Mouse (Mus musculus) stomach, postnatal 0 days (tissue): ENCODE measurements around the gene Acvrl1. TPM values are rescaled to one million over a fixed set of nuclear protein-coding genes. Genes with fewer than 3 reads are reported as not detected.
A peak's percentile ranks its signal among the peaks of the same experiment; 100 is the strongest.

Experiments
- ATAC-seq: fragments of 200-750 bp; cut with Nextera tagmentation; 2 replicates; pipeline ENCODE4 v1.8.0; 2017; ENCODE audit not compliant: low FRiP score, low TSS enrichment
- DNase-seq: peaks from one replicate; pipeline ENCODE4 v3.0.0-alpha.2; 2016; ENCODE audit warnings: low spot score
- H3K27ac ChIP-seq: fragments of 300-500 bp; sonication (generic); replicated peaks from 2 replicates; pipeline ENCODE4 v1.5.1; 2014; ENCODE audit warnings: mild to moderate bottlenecking, control low read depth
- H3K27me3 ChIP-seq: fragments of 300-500 bp; sonication (generic); 2 replicates; pipeline ENCODE4 v1.6.1; 2014; ENCODE audit warnings: low read length; ENCODE audit not compliant: control insufficient read depth, insufficient read depth
- H3K36me3 ChIP-seq: fragments of 300-500 bp; sonication (generic); 2 replicates; pipeline ENCODE4 v1.6.1; 2014; ENCODE audit warnings: low read length, mixed read lengths; ENCODE audit not compliant: control insufficient read depth, insufficient read depth
- H3K4me1 ChIP-seq: fragments of 300-500 bp; sonication (generic); replicated peaks from 2 replicates; pipeline ENCODE4 v1.6.1; 2014; ENCODE audit warnings: antibody characterized with exemption; ENCODE audit not compliant: control insufficient read depth, insufficient read depth
- H3K4me2 ChIP-seq: fragments of 300-500 bp; sonication (generic); replicated peaks from 2 replicates; pipeline ENCODE4 v1.6.1; 2014; ENCODE audit warnings: low read depth, mild to moderate bottlenecking, control low read depth, moderate library complexity
- H3K4me3 ChIP-seq: fragments of 300-500 bp; sonication (generic); 2 replicates; pipeline ENCODE4 v1.5.1; 2014; ENCODE audit warnings: low read depth, low read length, control low read depth
- H3K9ac ChIP-seq: fragments of 300-500 bp; sonication (generic); 2 replicates; pipeline ENCODE4 v1.6.1; 2014; ENCODE audit warnings: mild to moderate bottlenecking, low read length, control low read depth, mixed read lengths
- H3K9me3 ChIP-seq: fragments of 300-500 bp; sonication (generic); 2 replicates; pipeline ENCODE4 v1.6.1; 2016; ENCODE audit warnings: low read length; ENCODE audit not compliant: control insufficient read depth
- CTCF ChIP-seq: IDR thresholded peaks from 2 replicates; pipeline ENCODE4 v1.5.1; 2016; ENCODE audit warnings: antibody characterized with exemption, low read depth, mild to moderate bottlenecking, moderate library complexity
- EP300 ChIP-seq: optimal IDR thresholded peaks from 2 replicates; pipeline ENCODE3; 2016; ENCODE audit warnings: antibody characterized with exemption
- WGBS: fragments of 180-500 bp; shearing (Covaris S2); extraction: QIAGEN DNeasy Blood & Tissue Kit; methylation state at CpG from one replicate; pipeline ENCODE4 v1.1.7; 2014; 5-methylcytosine and 5-hydroxymethylcytosine counted together
- polyA plus RNA-seq: library from polyadenylated mRNA; unstranded; fragments of >200 nt; fragmentation: Nextera tagmentation; extraction: Ambion mirVana; gene quantifications from 2 replicates; pipeline ENCODE4 v1.2.1, GENCODE M21; 2015

Gene Acvrl1
- polyA plus RNA-seq, 1 experiment from 2014 or later: 15.2 TPM

DNA sequence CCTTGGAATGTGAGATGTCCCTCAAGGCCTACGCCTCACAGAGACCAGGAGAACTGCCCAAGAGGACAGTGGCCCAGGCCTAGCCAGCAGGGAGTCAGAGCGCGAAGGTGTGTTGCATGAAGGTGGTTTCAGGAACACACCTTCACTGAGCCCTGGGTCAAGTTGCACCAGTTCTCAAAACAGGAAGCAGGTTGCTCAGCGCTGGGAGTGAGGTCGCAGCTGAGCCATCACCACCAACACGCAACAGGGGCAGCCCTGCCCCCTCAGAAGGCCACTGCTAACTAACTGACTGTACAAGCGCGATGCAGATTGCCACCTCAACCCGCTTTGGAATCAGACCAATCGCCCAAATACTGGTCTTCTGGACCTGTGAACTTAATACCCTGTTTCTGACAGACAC lies 43.8 kb upstream of the Acvrl1 start:
- Histone ChIP-seq H3K27me3 (no peaks in the 10 kb centered on the region), H3K9me3 (no peaks in the 10 kb centered on the region), H3K4me2 (no peak overlapping the region), H3K9ac (no peak overlapping the region), H3K36me3 (no peaks in the 10 kb centered on the region), H3K4me1 (no peaks in the 10 kb centered on the region), H3K27ac (no peak overlapping the region), H3K4me3 (no peak overlapping the region)
- 66% methylated on average over 10 of the region's 10 CpGs for WGBS
- no peak for DNase-seq
- TF ChIP-seq EP300 (no peak), CTCF (no peak)
- ATAC-seq: peak; percentile 22; the same call in 1 of the 2 replicates

DNA sequence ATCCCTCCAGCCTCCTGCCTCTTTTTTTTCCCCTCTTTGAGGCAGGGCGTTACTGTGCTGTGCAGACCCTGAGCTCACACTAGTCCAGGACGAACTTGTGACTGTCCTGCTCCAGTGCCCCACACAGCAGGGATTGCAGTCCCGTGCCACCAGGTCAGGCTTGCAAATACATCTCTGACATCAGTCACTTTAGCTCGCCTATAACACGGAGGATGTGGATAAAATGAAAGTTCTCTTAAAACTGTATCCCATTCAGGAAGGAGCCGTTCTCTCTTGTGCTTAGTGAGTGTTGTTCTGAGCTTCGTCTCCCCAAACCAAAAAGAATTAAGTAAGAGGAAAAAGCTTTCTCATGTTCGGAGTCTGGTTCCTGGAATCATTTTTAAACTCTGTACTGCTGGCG lies 41.9 kb upstream of the Acvrl1 start:
- no peak overlapping the region for H3K4me3 ChIP-seq
- no peak overlapping the region for H3K9ac ChIP-seq
- no peaks in the 10 kb centered on the region for H3K36me3 ChIP-seq
- H3K4me2 ChIP-seq: no peak overlapping the region
- no peaks in the 10 kb centered on the region for H3K4me1 ChIP-seq
- TF ChIP-seq EP300 (no peak), CTCF (no peak)
- no peak overlapping the region for H3K27ac ChIP-seq
- DNase-seq (no peak), ATAC-seq (no peak)
- H3K27me3 ChIP-seq: no peaks in the 10 kb centered on the region
- H3K9me3 ChIP-seq: no peaks in the 10 kb centered on the region
- 58% methylated on average over 9 of the region's 9 CpGs for WGBS

- ATAC-seq (no peak), DNase-seq (no peak)
- Histone ChIP-seq H3K4me1 (no peaks in the 10 kb centered on the region), H3K4me3 (no peak overlapping the region), H3K27me3 (no peaks in the 10 kb centered on the region), H3K9ac (no peak overlapping the region), H3K36me3 (no peaks in the 10 kb centered on the region), H3K27ac (no peak overlapping the region), H3K4me2 (no peak overlapping the region), H3K9me3 (no peaks in the 10 kb centered on the region)
- TF ChIP-seq EP300: no peak
- TF ChIP-seq CTCF: no peak
- WGBS: 53% methylated on average over 3 of the region's 3 CpGs
Observed at GRCm38 (mm10) chr15:101086956-101087355, 41.4 kb upstream of the Acvrl1 start.

- Histone ChIP-seq H3K9ac (no peak overlapping the region), H3K27me3 (no peaks in the 10 kb centered on the region), H3K9me3 (no peaks in the 10 kb centered on the region), H3K36me3 (no peaks in the 10 kb centered on the region), H3K4me1 (0 out of 2 replicates have a peak, but pooled peaks cover 2% of the 10 kb centered on the region), H3K27ac (no peak overlapping the region), H3K4me3 (no peak overlapping the region), H3K4me2 (no peak overlapping the region)
- 67% methylated on average over 4 of the region's 4 CpGs for WGBS
- DNase-seq (no peak), ATAC-seq (no peak)
- no peak for TF ChIP-seq EP300
- no peak for TF ChIP-seq CTCF
Observed at GRCm38 (mm10) chr15:101088291-101088690, 40.0 kb upstream of the Acvrl1 start.

DNA sequence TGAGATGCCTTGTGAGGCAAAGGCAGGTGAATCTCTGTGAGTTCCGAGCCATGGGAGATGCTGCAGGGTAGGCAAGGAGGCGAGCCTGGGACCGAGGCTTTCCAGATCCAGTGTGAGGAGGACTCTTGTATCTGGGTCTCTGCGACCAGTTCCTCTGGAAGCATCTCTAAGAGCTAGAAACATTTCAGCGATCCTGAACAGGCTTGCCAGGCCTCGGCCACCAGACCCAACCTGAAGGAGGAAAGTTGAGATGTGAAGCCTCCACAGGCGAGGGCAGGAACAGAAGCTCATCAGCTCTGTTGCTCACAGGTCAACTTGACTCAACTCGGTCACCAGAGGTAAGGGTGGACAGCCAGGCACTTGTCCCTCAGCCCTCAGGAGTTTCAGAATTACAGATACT lies 36.8 kb upstream of the Acvrl1 start:
- H3K27ac ChIP-seq: no peak overlapping the region
- no peaks in the 10 kb centered on the region for H3K36me3 ChIP-seq
- 0 out of 2 replicates have a peak, but pooled peaks cover 2% of the 10 kb centered on the region for H3K4me1 ChIP-seq
- no peaks in the 10 kb centered on the region for H3K27me3 ChIP-seq
- WGBS: 94% methylated on average over 8 of the region's 8 CpGs
- no peak for DNase-seq
- H3K4me2 ChIP-seq: no peak overlapping the region
- H3K9me3 ChIP-seq: no peaks in the 10 kb centered on the region
- no peak overlapping the region for H3K4me3 ChIP-seq
- no peak overlapping the region for H3K9ac ChIP-seq
- no peak for ATAC-seq
- TF ChIP-seq CTCF (no peak), EP300 (no peak)

DNA sequence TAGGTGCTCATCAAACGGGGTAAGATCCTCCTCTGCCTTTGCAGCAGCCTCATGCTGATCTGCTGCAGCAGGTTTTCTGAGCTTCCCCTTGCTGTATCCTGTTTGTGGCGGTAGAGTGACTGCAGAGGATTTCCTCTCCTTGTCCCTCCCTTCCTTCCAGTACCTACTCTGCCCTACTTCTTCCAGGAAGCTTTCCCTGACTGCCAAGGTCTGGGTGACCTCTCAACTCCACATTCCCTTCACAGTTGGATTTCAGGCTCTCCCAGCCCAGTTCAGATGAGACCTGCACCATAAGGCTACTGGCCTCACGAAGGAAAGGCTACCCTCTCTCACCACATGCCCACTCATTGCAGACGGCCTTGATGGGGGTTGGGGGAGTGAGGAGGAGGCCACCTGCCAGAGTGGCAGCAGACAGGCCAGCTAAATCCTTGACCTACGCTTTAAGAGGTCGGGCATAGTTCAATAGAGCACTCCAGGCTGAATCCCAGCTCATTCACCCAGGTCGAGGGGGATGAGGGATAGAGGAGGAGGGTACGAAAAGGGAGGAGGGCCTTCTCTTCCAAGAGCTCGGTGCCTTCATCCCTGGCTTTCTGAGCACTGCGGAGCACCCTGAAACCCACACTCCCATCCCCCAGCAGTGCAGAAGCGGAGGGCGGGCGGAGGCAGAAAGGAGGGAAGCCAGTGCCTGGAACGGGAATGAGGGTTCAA lies 36.0 kb upstream of the Acvrl1 start:
- Histone ChIP-seq H3K27me3 (no peaks in the 10 kb centered on the region), H3K4me2 (no peak overlapping the region), H3K9ac (no peak overlapping the region; the same call in 1 of the 2 replicates), H3K9me3 (no peaks in the 10 kb centered on the region), H3K4me1 (0 out of 2 replicates have a peak, but pooled peaks cover 2% of the 10 kb centered on the region), H3K4me3 (no peak overlapping the region), H3K27ac (no peak overlapping the region), H3K36me3 (no peaks in the 10 kb centered on the region)
- no peak for DNase-seq
- 52% methylated on average over 14 of the region's 14 CpGs for WGBS
- peak; percentile 14; the same call in 1 of the 2 replicates for ATAC-seq
- no peak for TF ChIP-seq CTCF
- no peak for TF ChIP-seq EP300
